Mouse (Mus musculus): ENCODE data around the gene Ttyh3. TPM values are rescaled to one million over a fixed set of nuclear protein-coding genes. Genes with fewer than 3 reads are reported as not detected.

The Ttyh3 gene
- total and polyA plus RNA-seq, 3 experiments, result 5.9 to 35.7 TPM; not detected in 1

GRCm38 (mm10) chr5:140619895-140620736 lies 28.7 kb downstream of the Ttyh3 start:
- H3K9ac ChIP-seq (ENCODE audit: control insufficient read depth, low read depth, low read length, poor library complexity, severe bottlenecking), result no peak overlapping the region
- no peak overlapping the region for H3K27ac ChIP-seq (ENCODE audit: control insufficient read depth, low read depth, low read length)
- peaks cover 2 to 31% of the 10 kb centered on the region in 2 experiments for H3K4me1 ChIP-seq (ENCODE audit: control insufficient read depth in 1 of 2, insufficient read depth in 2 of 2, low read length in 2 of 2)
- H3K79me2 ChIP-seq (ENCODE audit: control insufficient read depth, insufficient read depth, low read length, poor library complexity), result no peaks in the 10 kb centered on the region
- H3K9me3 ChIP-seq (replicated peaks; ENCODE audit: insufficient read depth, low read length), result no peaks in the 10 kb centered on the region
- no peak overlapping the region for H3K4me3 ChIP-seq (ENCODE audit: control insufficient read depth in 1 of 2, insufficient read depth in 1 of 2, low read depth in 2 of 2, low read length in 2 of 2)
- H3K27me3 ChIP-seq (ENCODE audit: control insufficient read depth in 1 of 2, insufficient read depth in 2 of 2, low read length in 2 of 2), result no peaks in the 10 kb centered on the region
- TF ChIP-seq JUND (IDR thresholded peaks at IDR 0.05; ENCODE audit: low read depth, low read length) (0 out of 2 replicates have a peak, but pooled peaks have one; percentile 54), CHD1 (IDR thresholded peaks at IDR 0.05; ENCODE audit: low read depth, low read length) (no peak), GABPA (IDR thresholded peaks at IDR 0.05; ENCODE audit: low read depth, low read length) (no peak), CTCF (IDR thresholded peaks at IDR 0.05 in 2 of 3, conservative IDR thresholded peaks at IDR 0.05 in 1 of 3; ENCODE audit: control insufficient read depth in 1 of 3, insufficient read depth in 1 of 3, low read depth in 2 of 3, low read length in 3 of 3, poor library complexity in 1 of 3, severe bottlenecking in 1 of 3) (peak in 2 of 3 experiments; percentile 6 to 12; a peak in 1 of 6 replicates)
- H3K36me3 ChIP-seq (ENCODE audit: control insufficient read depth in 1 of 2, insufficient read depth in 2 of 2, low read length in 2 of 2), result peaks cover 0 to 22% of the 10 kb centered on the region in 2 experiments; a peak in 2 of 4 replicates
- DNase-seq (ENCODE audit: low read depth, low spot score), result peak; percentile 70

GRCm38 (mm10) chr5:140619151-140619771 lies 29.6 kb downstream of the Ttyh3 start:
- Histone ChIP-seq H3K9me3 (replicated peaks; ENCODE audit: insufficient read depth, low read length) (no peaks in the 10 kb centered on the region), H3K79me2 (ENCODE audit: control insufficient read depth, insufficient read depth, low read length, poor library complexity) (no peaks in the 10 kb centered on the region), H3K4me1 (ENCODE audit: control insufficient read depth in 1 of 2, insufficient read depth in 2 of 2, low read length in 2 of 2) (peaks cover 8 to 36% of the 10 kb centered on the region in 2 experiments), H3K9ac (ENCODE audit: control insufficient read depth, low read depth, low read length, poor library complexity, severe bottlenecking) (no peak overlapping the region), H3K4me3 (ENCODE audit: control insufficient read depth in 1 of 2, insufficient read depth in 1 of 2, low read depth in 2 of 2, low read length in 2 of 2) (no peak overlapping the region), H3K27ac (ENCODE audit: control insufficient read depth, low read depth, low read length) (no peak overlapping the region), H3K27me3 (ENCODE audit: control insufficient read depth in 1 of 2, insufficient read depth in 2 of 2, low read length in 2 of 2) (no peaks in the 10 kb centered on the region), H3K36me3 (ENCODE audit: control insufficient read depth in 1 of 2, insufficient read depth in 2 of 2, low read length in 2 of 2) (peaks cover 0 to 29% of the 10 kb centered on the region in 2 experiments; a peak in 2 of 4 replicates)
- peak; percentile 88 for DNase-seq (ENCODE audit: low read depth, low spot score)
- TF ChIP-seq CTCF (IDR thresholded peaks at IDR 0.05 in 2 of 3, conservative IDR thresholded peaks at IDR 0.05 in 1 of 3; ENCODE audit: control insufficient read depth in 1 of 3, insufficient read depth in 1 of 3, low read depth in 2 of 3, low read length in 3 of 3, poor library complexity in 1 of 3, severe bottlenecking in 1 of 3), result peak; percentile 88 to 97 (median 96)
- TF ChIP-seq ZC3H11A (IDR thresholded peaks at IDR 0.05; ENCODE audit: low read depth, low read length), result peak; percentile 87
- TF ChIP-seq RAD21 (IDR thresholded peaks at IDR 0.05; ENCODE audit: low read depth, low read length), result peak; percentile 98
- no peak for TF ChIP-seq ELF1 (IDR thresholded peaks at IDR 0.05; ENCODE audit: low read depth, low read length)
- peak; percentile 90 for TF ChIP-seq SMC3 (IDR thresholded peaks at IDR 0.05; ENCODE audit: low read depth, low read length)
- TF ChIP-seq HCFC1 (IDR thresholded peaks at IDR 0.05; ENCODE audit: low read depth, low read length), result no peak
- TF ChIP-seq USF1 (IDR thresholded peaks at IDR 0.05; ENCODE audit: low read depth, low read length), result peak; percentile 21; the same call in 1 of the 2 replicates
- 0 out of 2 replicates have a peak, but pooled peaks have one; percentile 39 for TF ChIP-seq RCOR1 (IDR thresholded peaks at IDR 0.05; ENCODE audit: low read depth, low read length)
- 0 out of 2 replicates have a peak, but pooled peaks have one; percentile 19 for TF ChIP-seq JUND (IDR thresholded peaks at IDR 0.05; ENCODE audit: low read depth, low read length)
- TF ChIP-seq MAZ (IDR thresholded peaks at IDR 0.05; ENCODE audit: low read depth, low read length), result no peak
- no peak for TF ChIP-seq CHD2 (IDR thresholded peaks at IDR 0.05; ENCODE audit: low read length)
